Mouse (Mus musculus) brain, embryonic 14.5 days (tissue): ENCODE results near the gene Def6.

ENCODE experiments used
- CTCF ChIP-seq: fragments of 200-500 bp; IDR thresholded peaks from 2 replicates; pipeline ENCODE4 v1.5.1; 2012; ENCODE audit warnings: inconsistent platforms, mild to moderate bottlenecking, moderate library complexity, borderline replicate concordance; ENCODE audit not compliant: insufficient read depth, insufficient read length; ENCODE audit errors: extremely low read depth
- POLR2A ChIP-seq: fragments of 200-500 bp; IDR thresholded peaks from 2 replicates; pipeline ENCODE4 v1.6.1; 2012; ENCODE audit warnings: mild to moderate bottlenecking, inconsistent platforms, borderline replicate concordance; ENCODE audit not compliant: poor library complexity, insufficient read depth, insufficient read length, severe bottlenecking; ENCODE audit errors: extremely low read depth

- TF ChIP-seq CTCF (no peak), POLR2A (no peak)
These were observed 34.7 kb downstream of the Def6 start for GRCm38 (mm10) chr17:28242296-28242695.
